Mouse (Mus musculus): Measurements from ENCODE around the gene Efcab6. TPM values are rescaled to one million over a fixed set of nuclear protein-coding genes. Genes with fewer than 3 reads are reported as not detected.
"Not testable (repeated sequence)": the region's sequence is repeated elsewhere in the genome, so short reads cannot be mapped to it uniquely, and the experiment has no call there.

The Efcab6 gene
- polyA plus RNA-seq (2016; fragmentation: Nextera tagmentation; extraction: Ambion mirVana) = 0.16 TPM in 1 of 2 replicates, not detected in the other

GRCm38 (mm10) chr15:84065140-84065539, at the start of gene Efcab6:
TSS of gene Efcab6 (minus strand) at chr15:84065379.
- Histone ChIP-seq H3K4me1 (peaks cover 19% of the 10 kb centered on the region), H3K9ac (replicated peaks) (peak within 1 kb of the TSS; percentile 25; the same call in 1 of the 2 replicates), H3K4me2 (replicated peaks) (peak within 1 kb of the TSS; percentile 56), H3K27ac (replicated peaks) (no peak within 1 kb of the TSS), H3K27me3 (peaks cover 32% of the 10 kb centered on the region), H3K4me3 (peak within 1 kb of the TSS; percentile 35), H3K9me3 (0 out of 2 replicates have a peak, but pooled peaks cover 4% of the 10 kb centered on the region), H3K36me3 (no peaks in the 10 kb centered on the region)
- peak; percentile 52 for ATAC-seq (ENCODE audit: low FRiP score, low read depth)
- WGBS = 2% methylated on average over 24 of the region's 29 CpGs

GRCm38 (mm10) chr15:84113873-84114272, 48.7 kb upstream of the Efcab6 start:
- Histone ChIP-seq H3K9me3 (no peaks in the 10 kb centered on the region; the same call in 1 of the 2 replicates), H3K27ac (replicated peaks) (no peak overlapping the region), H3K9ac (replicated peaks) (no peak overlapping the region), H3K27me3 (peaks cover 19% of the 10 kb centered on the region), H3K4me1 (peaks cover 4% of the 10 kb centered on the region; the same call in 1 of the 2 replicates), H3K4me3 (no peak overlapping the region), H3K4me2 (replicated peaks) (no peak overlapping the region), H3K36me3 (no peaks in the 10 kb centered on the region)
- 82% methylated on average over 6 of the region's 6 CpGs for WGBS
- no peak for ATAC-seq (ENCODE audit: low FRiP score, low read depth)

- 8% methylated on average over 13 of the region's 13 CpGs for WGBS
- Histone ChIP-seq H3K9me3 (no peaks in the 10 kb centered on the region), H3K4me1 (peaks cover 17% of the 10 kb centered on the region), H3K4me2 (replicated peaks) (no peak overlapping the region), H3K36me3 (no peaks in the 10 kb centered on the region), H3K9ac (replicated peaks) (no peak overlapping the region), H3K27me3 (peaks cover 60% of the 10 kb centered on the region), H3K4me3 (no peak overlapping the region), H3K27ac (replicated peaks) (no peak overlapping the region)
- ATAC-seq (ENCODE audit: low FRiP score, low read depth) = no peak
Measured at GRCm38 (mm10) chr15:84108899-84109298, 43.7 kb upstream of the Efcab6 start.

GRCm38 (mm10) chr15:84105924-84106500, 40.8 kb upstream of the Efcab6 start:
- Histone ChIP-seq H3K36me3 (no peaks in the 10 kb centered on the region), H3K4me3 (peak overlapping the region; percentile 59), H3K4me1 (peaks cover 17% of the 10 kb centered on the region), H3K27ac (replicated peaks) (no peak overlapping the region), H3K9ac (replicated peaks) (peak overlapping the region; percentile 47), H3K27me3 (peaks cover 55% of the 10 kb centered on the region), H3K9me3 (no peaks in the 10 kb centered on the region), H3K4me2 (replicated peaks) (peak overlapping the region; percentile 75)
- no peak for ATAC-seq (ENCODE audit: low FRiP score, low read depth)
- WGBS = 10% methylated on average over 12 of the region's 12 CpGs

- WGBS = 2% methylated on average over 73 of the region's 77 CpGs
- Histone ChIP-seq H3K4me1 (peaks cover 17% of the 10 kb centered on the region), H3K27me3 (peaks cover 55% of the 10 kb centered on the region), H3K27ac (replicated peaks) (no peak within 1 kb of the TSS), H3K4me2 (replicated peaks) (peak within 1 kb of the TSS; percentile 75), H3K9me3 (no peaks in the 10 kb centered on the region), H3K36me3 (no peaks in the 10 kb centered on the region), H3K4me3 (peak within 1 kb of the TSS; percentile 59), H3K9ac (replicated peaks) (peak within 1 kb of the TSS; percentile 47)
- ATAC-seq (ENCODE audit: low FRiP score, low read depth) = peak; percentile 60
Measured at GRCm38 (mm10) chr15:84105105-84105923, 40.1 kb upstream of the Efcab6 start, which contains the start of gene Sult4a1. TSS of gene Sult4a1 (minus strand) at chr15:84105754.

GRCm38 (mm10) chr15:84104626-84105025, 39.4 kb upstream of the Efcab6 start:
- Histone ChIP-seq H3K36me3 (no peaks in the 10 kb centered on the region), H3K9ac (replicated peaks) (peak overlapping the region; percentile 47; the same call in 1 of the 2 replicates), H3K4me1 (peaks cover 17% of the 10 kb centered on the region), H3K4me3 (peak overlapping the region; percentile 59), H3K4me2 (replicated peaks) (peak overlapping the region; percentile 75), H3K9me3 (no peaks in the 10 kb centered on the region), H3K27me3 (peaks cover 55% of the 10 kb centered on the region), H3K27ac (replicated peaks) (no peak overlapping the region)
- 90% methylated on average over 7 of the region's 7 CpGs for WGBS
- ATAC-seq (ENCODE audit: low FRiP score, low read depth) = 0 out of 2 replicates have a peak, but pooled peaks have one; percentile 6

GRCm38 (mm10) chr15:84097536-84097935, 32.4 kb upstream of the Efcab6 start:
- 87% methylated on average over 15 of the region's 15 CpGs for WGBS
- H3K4me2 ChIP-seq (replicated peaks); H3K4me3 ChIP-seq; H3K27me3 ChIP-seq; H3K9me3 ChIP-seq; H3K4me1 ChIP-seq; H3K36me3 ChIP-seq; H3K27ac ChIP-seq (replicated peaks); H3K9ac ChIP-seq (replicated peaks); ATAC-seq (ENCODE audit: low FRiP score, low read depth): not testable (repeated sequence)

GRCm38 (mm10) chr15:84096051-84096450, 30.9 kb upstream of the Efcab6 start:
- Histone ChIP-seq H3K9ac (replicated peaks) (no peak overlapping the region), H3K36me3 (no peaks in the 10 kb centered on the region), H3K4me1 (no peaks in the 10 kb centered on the region), H3K4me3 (no peak overlapping the region), H3K9me3 (no peaks in the 10 kb centered on the region), H3K27me3 (no peaks in the 10 kb centered on the region), H3K27ac (replicated peaks) (no peak overlapping the region), H3K4me2 (replicated peaks) (no peak overlapping the region)
- ATAC-seq (ENCODE audit: low FRiP score, low read depth) = no peak
- WGBS = 89% methylated on average over 8 of the region's 8 CpGs

GRCm38 (mm10) chr15:84094921-84095320, 29.7 kb upstream of the Efcab6 start:
- Histone ChIP-seq H3K9ac (replicated peaks) (no peak overlapping the region), H3K27ac (replicated peaks) (no peak overlapping the region), H3K4me1 (no peaks in the 10 kb centered on the region), H3K4me2 (replicated peaks) (no peak overlapping the region), H3K4me3 (no peak overlapping the region), H3K36me3 (no peaks in the 10 kb centered on the region), H3K27me3 (no peaks in the 10 kb centered on the region), H3K9me3 (no peaks in the 10 kb centered on the region)
- WGBS = 80% methylated on average over 7 of the region's 7 CpGs
- ATAC-seq (ENCODE audit: low FRiP score, low read depth) = no peak

- no peak overlapping the region for H3K4me2 ChIP-seq (replicated peaks)
- no peak overlapping the region for H3K27ac ChIP-seq (replicated peaks)
- H3K9me3 ChIP-seq = no peaks in the 10 kb centered on the region
- no peaks in the 10 kb centered on the region for H3K36me3 ChIP-seq
- no peak for ATAC-seq (ENCODE audit: low FRiP score, low read depth)
- 60% methylated on average over 9 of the region's 9 CpGs for WGBS
- H3K9ac ChIP-seq (replicated peaks) = no peak overlapping the region
- H3K4me3 ChIP-seq = no peak overlapping the region
- no peaks in the 10 kb centered on the region for H3K27me3 ChIP-seq
- H3K4me1 ChIP-seq = peaks cover 8% of the 10 kb centered on the region; the same call in 1 of the 2 replicates
Measured at GRCm38 (mm10) chr15:84086775-84087174, 21.6 kb upstream of the Efcab6 start.

- H3K4me1 ChIP-seq = peaks cover 8% of the 10 kb centered on the region; the same call in 1 of the 2 replicates
- no peak overlapping the region for H3K9ac ChIP-seq (replicated peaks)
- no peaks in the 10 kb centered on the region for H3K27me3 ChIP-seq
- no peaks in the 10 kb centered on the region for H3K9me3 ChIP-seq
- no peak overlapping the region for H3K4me3 ChIP-seq
- no peaks in the 10 kb centered on the region for H3K36me3 ChIP-seq
- 42% methylated on average over 12 of the region's 12 CpGs for WGBS
- no peak for ATAC-seq (ENCODE audit: low FRiP score, low read depth)
- H3K4me2 ChIP-seq (replicated peaks) = no peak overlapping the region
- H3K27ac ChIP-seq (replicated peaks) = no peak overlapping the region
Measured at GRCm38 (mm10) chr15:84086364-84086763, 21.2 kb upstream of the Efcab6 start.

- Histone ChIP-seq H3K9ac (replicated peaks) (no peak overlapping the region), H3K4me3 (no peak overlapping the region), H3K4me1 (no peaks in the 10 kb centered on the region), H3K27me3 (peaks cover 14% of the 10 kb centered on the region), H3K27ac (replicated peaks) (no peak overlapping the region), H3K4me2 (replicated peaks) (no peak overlapping the region), H3K9me3 (no peaks in the 10 kb centered on the region), H3K36me3 (0 out of 2 replicates have a peak, but pooled peaks cover 6% of the 10 kb centered on the region)
- WGBS = 88% methylated on average over 7 of the region's 7 CpGs
- no peak for ATAC-seq (ENCODE audit: low FRiP score, low read depth)
Measured at GRCm38 (mm10) chr15:84080069-84080468, 14.9 kb upstream of the Efcab6 start.

Measured in midbrain, embryonic 12.5 days (tissue).